Mouse (Mus musculus) lung, adult 2 months (tissue): ENCODE results near the gene Ces2c. TPM values are rescaled to one million over a fixed set of nuclear protein-coding genes. Genes with fewer than 3 reads are reported as not detected.

ENCODE experiments used
- DNase-seq: peaks from one replicate; pipeline ENCODE4 v3.0.0; 2022
- H3K4me1 ChIP-seq: fragments of 200-500 bp; 2 replicates; pipeline ENCODE4 v1.6.1; 2011; ENCODE audit warnings: low read length; ENCODE audit not compliant: control insufficient read depth, insufficient read depth
- H3K4me3 ChIP-seq: fragments of 200-500 bp; replicated peaks from 2 replicates; pipeline ENCODE3; 2011; ENCODE audit warnings: low read depth, mild to moderate bottlenecking, control low read depth, low read length; ENCODE audit errors: extremely low read depth
- CTCF ChIP-seq: fragments of 200-500 bp; IDR thresholded peaks from 2 replicates; pipeline ENCODE4 v1.5.1; 2011; ENCODE audit warnings: mild to moderate bottlenecking, low read length, control low read depth; ENCODE audit not compliant: insufficient read depth
- POLR2A ChIP-seq: fragments of 200-500 bp; IDR thresholded peaks from 2 replicates; pipeline ENCODE4 v1.6.1; 2011; ENCODE audit warnings: low read depth, mild to moderate bottlenecking, control low read depth, low read length, borderline replicate concordance; ENCODE audit errors: extremely low read depth
- whole genome bisulfite sequencing: fragments of 180-500 bp; shearing (Covaris S2); methylation state at CpG from one replicate; pipeline ENCODE4 v1.1.7; 2018; 5-methylcytosine and 5-hydroxymethylcytosine counted together
- polyA plus RNA-seq: library from polyadenylated mRNA; depleted of rRNA; stranded (reverse); fragments of >200 nt; gene quantifications from 2 replicates; pipeline ENCODE4 v1.2.3, GENCODE M21; 2012; rRNA removed

Ces2c gene
- polyA plus RNA-seq: 0.30 and 1.2 TPM in 2 replicates

- DNase-seq: no peak
- 73% methylated on average over 3 of the region's 3 CpGs for WGBS
- no peaks in the 10 kb centered on the region for H3K4me1 ChIP-seq
- TF ChIP-seq POLR2A (no peak), CTCF (no peak)
- H3K4me3 ChIP-seq: no peak within 1 kb of the TSS
Measured at GRCm38 (mm10) chr8:104846831-104847230, at the start of gene Ces2c. Gene Ces2c, plus strand, starts transcription at chr8:104847068.

GRCm38 (mm10) chr8:104799385-104799784 is 47.5 kb upstream of the Ces2c start:
- no peak for TF ChIP-seq POLR2A
- no peak for TF ChIP-seq CTCF
- DNase-seq: no peak
- WGBS: 83% methylated on average over 1 of the region's 1 CpGs
- no peak overlapping the region for H3K4me3 ChIP-seq
- H3K4me1 ChIP-seq: no peaks in the 10 kb centered on the region

- DNase-seq: no peak
- WGBS: 39% methylated on average over 2 of the region's 2 CpGs
- no peak overlapping the region for H3K4me3 ChIP-seq
- TF ChIP-seq CTCF: no peak
- no peaks in the 10 kb centered on the region for H3K4me1 ChIP-seq
Measured at GRCm38 (mm10) chr8:104806127-104806526, 40.7 kb upstream of the Ces2c start.

- no peak overlapping the region for H3K4me3 ChIP-seq
- no peaks in the 10 kb centered on the region for H3K4me1 ChIP-seq
- TF ChIP-seq POLR2A: no peak
- no peak for TF ChIP-seq CTCF
- WGBS: 79% methylated on average over 7 of the region's 7 CpGs
- no peak for DNase-seq
Measured at GRCm38 (mm10) chr8:104808542-104809413, 38.1 kb upstream of the Ces2c start.

- no peaks in the 10 kb centered on the region for H3K4me1 ChIP-seq
- no peak for DNase-seq
- no peak for TF ChIP-seq CTCF
- no peak for TF ChIP-seq POLR2A
- H3K4me3 ChIP-seq: no peak overlapping the region
- WGBS: 84% methylated on average over 3 of the region's 3 CpGs
Measured at GRCm38 (mm10) chr8:104809436-104809835, 37.4 kb upstream of the Ces2c start.

GRCm38 (mm10) chr8:104826912-104827311 is 20.0 kb upstream of the Ces2c start:
- TF ChIP-seq CTCF: no peak
- TF ChIP-seq POLR2A: no peak
- DNase-seq: no peak
- Histone ChIP-seq H3K4me1 (0 out of 2 replicates have a peak, but pooled peaks cover 3% of the 10 kb centered on the region), H3K4me3 (no peak overlapping the region)
- WGBS: 39% methylated on average over 1 of the region's 1 CpGs

GRCm38 (mm10) chr8:104828221-104828620 is 18.6 kb upstream of the Ces2c start:
- WGBS: 75% methylated on average over 3 of the region's 3 CpGs
- DNase-seq: no peak
- 0 out of 2 replicates have a peak, but pooled peaks cover 3% of the 10 kb centered on the region for H3K4me1 ChIP-seq
- TF ChIP-seq POLR2A: no peak
- no peak overlapping the region for H3K4me3 ChIP-seq

GRCm38 (mm10) chr8:104831440-104831839 is 15.4 kb upstream of the Ces2c start, which contains the start of gene Ces2b:
Gene Ces2b, plus strand, starts transcription at chr8:104831572.
- no peak for TF ChIP-seq CTCF
- Histone ChIP-seq H3K4me1 (0 out of 2 replicates have a peak, but pooled peaks cover 3% of the 10 kb centered on the region), H3K4me3 (no peak within 1 kb of the TSS)
- DNase-seq: no peak
- 27% methylated on average over 5 of the region's 5 CpGs for WGBS

GRCm38 (mm10) chr8:104841360-104842078 is 5.3 kb upstream of the Ces2c start:
- TF ChIP-seq CTCF (no peak), POLR2A (no peak)
- Histone ChIP-seq H3K4me1 (no peaks in the 10 kb centered on the region), H3K4me3 (no peak overlapping the region)
- no peak for DNase-seq
- 77% methylated on average over 3 of the region's 3 CpGs for WGBS
